ENCODE assay signal across 9 mouse cellular contexts in genomic region chr11:32534453-32535075, GRCm38 (mm10). TPM values are rescaled to one million over a fixed set of nuclear protein-coding genes. Genes with fewer than 3 reads are reported as not detected.
A peak's percentile ranks its signal among the peaks of the same experiment; 100 is the strongest.
DNase-seq lines count a peak whose midpoint lies in the region; ATAC-seq and TF ChIP-seq lines count a peak whose summit lies in the region.
"Had no signal": no experiment of that assay in that cellular context is flagged by ENCODE, and none has a peak within 500 bp of the region (broad histone marks: within the 10 kb centered on the region; RNA-seq: fewer than 3 reads in every experiment).

No protein-coding gene starts in this region.

- intact Hi-C loops in heart, postnatal 10 days (cut with DNase I): loop anchor here (2.0 to 5.0 kb wide), 3 partner anchors 16 to 82 kb away; no protein-coding TSS in a partner anchor

- ATAC-seq in forebrain, postnatal 0 days: no peak
- ATAC-seq in liver, embryonic 12.5 days: peak; percentile 22; the same call in 1 of the 2 replicates

- H3K4me1 ChIP-seq in heart, embryonic 10.5 days: peaks cover 42% of the 10 kb centered on the region
- H3K4me1 ChIP-seq in forebrain, postnatal 0 days (ENCODE audit: insufficient read depth): peaks cover 6% of the 10 kb centered on the region; the same call in 1 of the 2 replicates
- peaks cover 81% of the 10 kb centered on the region for H3K4me1 ChIP-seq in liver, embryonic 12.5 days

- no peak for TF ChIP-seq CTCF in forebrain, postnatal 0 days (IDR thresholded peaks at IDR 0.05; ENCODE audit: low read depth)

- no peak overlapping the region; the same call in 1 of the 2 replicates for H3K27ac ChIP-seq in heart, embryonic 10.5 days
- H3K27ac ChIP-seq in forebrain, postnatal 0 days (ENCODE audit: low read depth, low read length): no peak overlapping the region
- H3K27ac ChIP-seq in liver, embryonic 12.5 days: peak overlapping the region; percentile 68

- no peaks in the 10 kb centered on the region for H3K36me3 ChIP-seq in heart, embryonic 10.5 days
- no peaks in the 10 kb centered on the region for H3K36me3 ChIP-seq in forebrain, postnatal 0 days (ENCODE audit: insufficient read depth)
- H3K36me3 ChIP-seq in liver, embryonic 12.5 days: peaks cover 3% of the 10 kb centered on the region; the same call in 1 of the 2 replicates

- H3K9ac ChIP-seq in forebrain, postnatal 0 days: no peak overlapping the region
- peak overlapping the region; percentile 85 for H3K9ac ChIP-seq in liver, embryonic 12.5 days

- no peaks in the 10 kb centered on the region for H3K9me3 ChIP-seq in heart, embryonic 10.5 days
- no peaks in the 10 kb centered on the region for H3K9me3 ChIP-seq in forebrain, postnatal 0 days (ENCODE audit: low read length)
- H3K9me3 ChIP-seq in liver, embryonic 12.5 days (replicated peaks): no peaks in the 10 kb centered on the region

- H3K4me3 ChIP-seq in heart, embryonic 10.5 days: peak overlapping the region; percentile 83; the same call in 1 of the 2 replicates
- H3K4me3 ChIP-seq in forebrain, postnatal 0 days (ENCODE audit: low read depth, low read length): no peak overlapping the region; the same call in 1 of the 2 replicates
- H3K4me3 ChIP-seq in liver, embryonic 12.5 days: peak overlapping the region; percentile 77

- peaks cover 26% of the 10 kb centered on the region for H3K27me3 ChIP-seq in heart, embryonic 10.5 days (ENCODE audit: insufficient read depth, poor library complexity, severe bottlenecking)
- H3K27me3 ChIP-seq in forebrain, postnatal 0 days (ENCODE audit: insufficient read depth, low read length): peaks cover 5% of the 10 kb centered on the region
- H3K27me3 ChIP-seq in liver, embryonic 12.5 days (replicated peaks): 0 out of 2 replicates have a peak, but pooled peaks cover 4% of the 10 kb centered on the region

- WGBS in heart, embryonic 10.5 days: 68% methylated on average over 7 of the region's 7 CpGs
- 78% methylated on average over 7 of the region's 7 CpGs for WGBS in forebrain, postnatal 0 days
- 51% methylated on average over 7 of the region's 7 CpGs for WGBS in liver, embryonic 12.5 days (ENCODE audit: insufficient replicate concordance)

- peak overlapping the region; percentile 98 for H3K4me2 ChIP-seq in forebrain, postnatal 0 days (ENCODE audit: low read depth)
- H3K4me2 ChIP-seq in liver, embryonic 12.5 days: peak overlapping the region; percentile 99

- DNase-seq in heart, embryonic 10.5 days (ENCODE audit: low spot score): no peak
- DNase-seq in heart, postnatal 10 days: no peak
- peak; percentile 58 for DNase-seq in CD4-positive helper T cell, adult 2 months (ENCODE audit: low read depth, low spot score)
- DNase-seq in forebrain, postnatal 0 days: no peak
- DNase-seq in natural killer cell, adult 2 months (ENCODE audit: low spot score in 2 of 2): no peak
- DNase-seq in ovary, postnatal 10 days (ENCODE audit: low spot score): no peak
- no peak for DNase-seq in layer of hippocampus, adult 18-20 months (ENCODE audit: low spot score in 2 of 2)

RNA-seq across cellular contexts. Expression of gene Stk10, which starts 1.5 kb away (rescaled TPM):
- polyA plus RNA-seq in heart, embryonic 10.5 days (2016; fragmentation: Nextera tagmentation; extraction: Ambion mirVana): 2.3 and 2.8 TPM in 2 replicates
- total RNA-seq in heart, postnatal 10 days (2021): 10 to 100 TPM; 13.9 to 16.7 TPM
- 2.0 and 2.3 TPM in 2 replicates for total RNA-seq in forebrain, postnatal 0 days (2014; rRNA removed)
- 0.90 and 0.97 TPM in 2 replicates for polyA plus RNA-seq in forebrain, postnatal 0 days (2015; fragmentation: Nextera tagmentation; extraction: Ambion mirVana)
- 5.7 and 6.0 TPM in 2 replicates for polyA plus RNA-seq in liver, embryonic 12.5 days (2016; fragmentation: Nextera tagmentation; extraction: Ambion mirVana)
- 1 to 10 TPM; 7.6 to 8.0 TPM for total RNA-seq in layer of hippocampus, adult 18-20 months (2021)

RNA-seq across cellular contexts. Expression of gene Efcab9, which starts 2.7 kb away (rescaled TPM):
- 0.36 TPM in 1 of 2 replicates, not detected in the other for polyA plus RNA-seq in heart, embryonic 10.5 days (2016; fragmentation: Nextera tagmentation; extraction: Ambion mirVana)
- under 1 TPM in 1 of 2 experiments, not detected in 1; 0.69 TPM for total RNA-seq in heart, postnatal 10 days (2021)
- total RNA-seq in forebrain, postnatal 0 days (2014; rRNA removed): not detected in 2 replicates
- polyA plus RNA-seq in forebrain, postnatal 0 days (2015; fragmentation: Nextera tagmentation; extraction: Ambion mirVana): 0.22 TPM in 1 of 2 replicates, not detected in the other
- polyA plus RNA-seq in liver, embryonic 12.5 days (2016; fragmentation: Nextera tagmentation; extraction: Ambion mirVana): 0.28 and 0.56 TPM in 2 replicates
- 1 to 10 TPM; 2.6 to 2.9 TPM for total RNA-seq in layer of hippocampus, adult 18-20 months (2021)
- total RNA-seq: common myeloid progenitor, adult 5-6 weeks had no signal
